Mouse (Mus musculus): ENCODE measurements around the gene Dcaf12. TPM values are rescaled to one million over a fixed set of nuclear protein-coding genes. Genes with fewer than 3 reads are reported as not detected.

The Dcaf12 gene
- polyA plus RNA-seq, 1 experiment from 2014 or later: 82.6 TPM

DNA sequence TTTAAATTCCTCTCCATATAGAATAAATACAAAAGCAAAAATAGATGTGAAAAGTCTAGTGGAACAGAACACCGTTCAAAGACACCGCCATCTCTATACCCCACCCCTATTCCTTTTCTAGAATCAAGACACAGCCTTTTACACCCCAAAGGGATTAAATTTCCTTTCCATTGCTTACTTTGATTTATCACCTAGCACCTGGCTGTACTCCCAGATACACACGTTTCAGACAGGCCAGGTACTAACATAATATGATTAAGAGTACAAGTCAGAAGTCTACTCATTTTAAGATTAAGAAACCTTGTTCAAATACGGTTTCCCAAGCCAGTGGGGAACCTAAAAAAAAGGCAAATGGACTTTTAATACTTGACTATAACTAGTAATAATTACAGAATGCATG lies 48.3 kb downstream of the Dcaf12 start:
- Histone ChIP-seq H3K4me3 (no peak overlapping the region), H3K4me2 (no peak overlapping the region)
- 89% methylated on average over 4 of the region's 4 CpGs for WGBS

DNA sequence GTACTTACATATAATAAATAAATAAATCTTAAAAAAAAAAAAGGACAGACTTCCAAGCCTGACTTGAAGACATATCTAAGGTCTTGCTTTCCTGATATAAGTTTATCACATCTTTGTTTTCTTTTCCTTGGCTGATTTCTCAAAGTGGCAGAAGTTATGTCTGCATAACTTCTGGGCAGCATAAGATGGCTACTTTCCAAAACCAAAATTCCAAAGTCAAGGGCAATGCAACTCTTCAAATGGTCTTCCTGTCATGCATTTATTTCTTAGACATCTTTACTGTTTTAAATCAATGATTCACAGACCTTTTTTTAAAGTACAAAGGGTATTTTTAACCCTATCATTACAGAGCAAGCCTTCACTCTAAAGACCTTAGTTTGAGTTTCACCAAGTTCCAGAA lies 54.0 kb downstream of the Dcaf12 start:
- H3K36me3 ChIP-seq: peaks cover 10% of the 10 kb centered on the region
- H3K9me3 ChIP-seq: no peaks in the 10 kb centered on the region
- ATAC-seq (ENCODE audit: low FRiP score): no peak
- H3K27ac ChIP-seq: no peak overlapping the region
- H3K9ac ChIP-seq: no peak overlapping the region
- H3K4me2 ChIP-seq: no peak overlapping the region
- no peaks in the 10 kb centered on the region for H3K27me3 ChIP-seq
- H3K4me1 ChIP-seq (replicated peaks): no peaks in the 10 kb centered on the region
- no peak overlapping the region for H3K4me3 ChIP-seq

More for the DNA sequence above, 48.3 kb downstream of the Dcaf12 start:
- Histone ChIP-seq H3K9me3 (no peaks in the 10 kb centered on the region), H3K4me1 (replicated peaks) (no peaks in the 10 kb centered on the region), H3K27me3 (no peaks in the 10 kb centered on the region), H3K27ac (no peak overlapping the region), H3K36me3 (peaks cover 27% of the 10 kb centered on the region), H3K9ac (no peak overlapping the region)
- no peak for ATAC-seq (ENCODE audit: low FRiP score)

DNA sequence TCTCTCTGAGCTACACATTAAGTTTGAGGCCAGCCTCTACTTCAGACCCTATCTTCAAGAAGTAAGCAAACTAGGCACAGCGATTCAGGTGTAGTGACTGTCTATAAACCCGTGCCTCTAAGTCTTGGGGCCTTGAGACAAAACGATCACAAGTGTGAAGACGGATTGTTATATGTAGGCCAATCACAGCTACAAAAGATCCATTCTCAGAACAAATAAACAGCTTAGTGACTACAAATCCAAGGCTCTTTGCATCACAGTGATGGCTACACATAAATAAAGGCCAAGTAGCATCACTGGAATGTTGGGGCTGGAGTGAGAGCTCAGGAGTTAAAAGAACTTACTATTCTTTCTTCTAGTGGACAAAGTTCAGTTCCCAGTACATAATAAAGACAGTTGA lies 55.7 kb downstream of the Dcaf12 start:
- ATAC-seq (ENCODE audit: low FRiP score): no peak
- H3K4me3 ChIP-seq: no peak overlapping the region
- WGBS: 92% methylated on average over 4 of the region's 4 CpGs
- H3K27ac ChIP-seq: no peak overlapping the region
- peaks cover 8% of the 10 kb centered on the region for H3K36me3 ChIP-seq
- H3K9me3 ChIP-seq: no peaks in the 10 kb centered on the region
- no peak overlapping the region for H3K4me2 ChIP-seq
- H3K27me3 ChIP-seq: no peaks in the 10 kb centered on the region
- H3K9ac ChIP-seq: no peak overlapping the region
- no peaks in the 10 kb centered on the region for H3K4me1 ChIP-seq (replicated peaks)

DNA sequence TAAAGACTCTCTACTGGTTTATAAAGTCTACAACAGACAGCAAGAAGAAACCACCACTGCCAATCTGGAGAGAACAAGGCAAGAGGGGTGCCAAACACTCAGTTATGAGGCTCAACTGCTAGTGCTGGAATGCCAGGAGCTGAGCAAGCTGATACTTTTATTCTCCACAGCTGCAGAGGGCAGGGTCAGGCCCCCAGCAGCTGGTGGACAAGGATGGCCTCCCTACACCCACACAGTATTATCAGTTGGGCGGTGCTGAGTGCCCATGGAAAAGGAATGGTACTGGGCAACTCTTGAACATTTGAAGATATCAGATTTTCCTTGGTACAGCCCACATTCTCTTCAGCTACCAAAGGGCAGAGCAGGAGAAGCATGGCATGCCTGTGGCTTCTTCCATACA lies 56.9 kb downstream of the Dcaf12 start:
- Histone ChIP-seq H3K9me3 (no peaks in the 10 kb centered on the region), H3K27me3 (no peaks in the 10 kb centered on the region), H3K27ac (no peak overlapping the region), H3K4me2 (no peak overlapping the region), H3K9ac (no peak overlapping the region), H3K4me3 (no peak overlapping the region), H3K4me1 (replicated peaks) (no peaks in the 10 kb centered on the region), H3K36me3 (peaks cover 6% of the 10 kb centered on the region)
- 96% methylated on average over 1 of the region's 1 CpGs for WGBS
- no peak for ATAC-seq (ENCODE audit: low FRiP score)

DNA sequence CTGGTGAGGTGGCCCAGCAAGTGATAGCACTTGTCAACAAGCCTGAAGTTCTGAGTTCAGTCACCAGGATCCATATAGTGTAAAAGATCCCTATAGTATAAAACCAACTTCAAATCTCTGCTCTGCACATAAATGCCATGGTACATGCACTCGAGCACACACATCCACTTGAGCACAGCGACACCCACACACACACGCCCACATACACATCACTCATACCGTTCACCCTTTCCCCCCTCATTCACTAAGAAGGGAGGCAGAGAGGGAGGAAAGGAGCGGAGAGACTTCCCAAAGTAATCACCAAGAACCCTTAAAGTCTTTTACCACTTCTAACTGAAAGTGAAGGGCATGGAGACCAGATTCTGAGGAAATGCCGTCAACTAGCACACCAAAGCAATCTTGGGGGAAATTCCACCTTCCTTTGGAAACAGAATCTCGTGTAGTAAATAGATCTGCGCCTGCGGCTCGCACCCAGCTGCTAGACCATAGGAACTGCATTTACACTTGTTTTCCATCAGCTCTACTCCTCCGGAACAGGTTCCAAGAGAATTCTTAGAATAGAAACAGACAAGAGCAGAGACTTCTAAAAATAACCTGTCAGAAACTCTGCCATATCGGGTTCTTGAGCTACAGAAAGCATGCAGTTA lies 59.0 kb downstream of the Dcaf12 start:
- Histone ChIP-seq H3K9ac (no peak overlapping the region), H3K36me3 (no peaks in the 10 kb centered on the region; the same call in 1 of the 2 replicates), H3K4me2 (no peak overlapping the region), H3K27me3 (no peaks in the 10 kb centered on the region), H3K4me3 (no peak overlapping the region), H3K9me3 (no peaks in the 10 kb centered on the region), H3K27ac (no peak overlapping the region), H3K4me1 (replicated peaks) (no peaks in the 10 kb centered on the region)
- no peak for ATAC-seq (ENCODE audit: low FRiP score)
- WGBS: 93% methylated on average over 12 of the region's 12 CpGs

DNA sequence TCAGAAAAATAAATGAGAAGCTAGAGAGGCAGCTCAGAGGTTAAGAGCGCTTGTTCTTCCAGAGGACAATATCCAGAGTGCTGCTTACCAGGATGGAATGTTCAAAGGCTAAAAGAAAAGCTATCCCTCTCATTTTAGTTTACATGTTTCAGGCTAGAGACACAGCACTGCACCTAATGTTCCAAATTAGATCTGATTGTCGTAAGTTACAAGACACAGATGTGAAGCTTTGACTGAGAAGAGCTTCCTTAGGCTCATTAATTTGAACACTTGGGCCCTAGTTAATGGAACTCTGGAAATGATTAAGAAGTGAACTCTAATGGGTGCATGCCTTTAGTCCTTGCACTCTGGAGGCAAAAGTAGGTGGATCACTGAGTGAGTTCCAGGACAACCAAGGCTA lies 60.9 kb downstream of the Dcaf12 start:
- 96% methylated on average over 2 of the region's 2 CpGs for WGBS
- no peaks in the 10 kb centered on the region for H3K9me3 ChIP-seq
- H3K27me3 ChIP-seq: no peaks in the 10 kb centered on the region
- no peak overlapping the region for H3K4me2 ChIP-seq
- H3K4me3 ChIP-seq: no peak overlapping the region
- no peak overlapping the region for H3K27ac ChIP-seq
- peaks cover 8% of the 10 kb centered on the region for H3K36me3 ChIP-seq
- no peak overlapping the region for H3K9ac ChIP-seq
- no peaks in the 10 kb centered on the region for H3K4me1 ChIP-seq (replicated peaks)
- no peak for ATAC-seq (ENCODE audit: low FRiP score)

DNA sequence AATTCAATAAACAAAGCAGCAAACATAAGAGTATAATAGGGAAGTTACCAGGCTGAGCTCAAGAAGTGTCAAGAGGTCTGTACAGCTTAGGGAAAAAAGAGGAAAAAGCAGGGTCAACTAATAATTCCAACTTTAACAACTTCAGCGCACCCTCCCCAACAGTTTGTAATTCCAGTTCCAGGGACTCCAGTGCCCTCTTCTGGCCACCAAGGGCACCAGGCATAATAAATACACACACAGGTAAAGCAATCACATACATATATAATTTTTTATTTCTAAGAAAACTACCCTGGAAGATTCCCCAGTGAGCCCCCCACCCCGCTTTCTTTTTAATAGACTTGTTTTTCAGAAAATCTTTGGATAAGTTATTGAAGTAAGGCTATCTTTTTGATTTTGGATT lies 69.3 kb downstream of the Dcaf12 start:
- Histone ChIP-seq H3K27me3 (no peaks in the 10 kb centered on the region), H3K27ac (no peak overlapping the region), H3K4me3 (no peak overlapping the region), H3K4me2 (no peak overlapping the region), H3K4me1 (replicated peaks) (no peaks in the 10 kb centered on the region), H3K36me3 (peaks cover 27% of the 10 kb centered on the region), H3K9ac (no peak overlapping the region), H3K9me3 (no peaks in the 10 kb centered on the region)
- 95% methylated on average over 2 of the region's 2 CpGs for WGBS
- no peak for ATAC-seq (ENCODE audit: low FRiP score)

Other genes starting within 250 kb of the Dcaf12 start
- gene Aqp3, start 216.7 kb downstream of the Dcaf12 start, polyA plus RNA-seq (2015; fragmentation: Nextera tagmentation; extraction: Ambion mirVana): 0.18 TPM in 1 of 2 replicates, not detected in the other
- 31.0 and 32.5 TPM in 2 replicates for gene Nol6, start 190.4 kb downstream of the Dcaf12 start, polyA plus RNA-seq (2015; fragmentation: Nextera tagmentation; extraction: Ambion mirVana)
- gene Ube2r2, start 179.1 kb downstream of the Dcaf12 start, polyA plus RNA-seq (2015; fragmentation: Nextera tagmentation; extraction: Ambion mirVana): 71.3 and 79.8 TPM in 2 replicates
- gene Ubap2, start 39.7 kb downstream of the Dcaf12 start, polyA plus RNA-seq (2015; fragmentation: Nextera tagmentation; extraction: Ambion mirVana): 51.1 and 53.1 TPM in 2 replicates
- 70.4 and 71.8 TPM in 2 replicates for gene Ubap1, start 34.1 kb upstream of the Dcaf12 start, polyA plus RNA-seq (2015; fragmentation: Nextera tagmentation; extraction: Ambion mirVana)
- gene Kif24, start 150.0 kb upstream of the Dcaf12 start, polyA plus RNA-seq (2015; fragmentation: Nextera tagmentation; extraction: Ambion mirVana): 4.6 and 5.1 TPM in 2 replicates
- 58.0 and 60.4 TPM in 2 replicates for gene Nudt2, start 150.3 kb upstream of the Dcaf12 start, polyA plus RNA-seq (2015; fragmentation: Nextera tagmentation; extraction: Ambion mirVana)
- 7.0 TPM in 2 replicates for gene AI464131, start 188.2 kb upstream of the Dcaf12 start, polyA plus RNA-seq (2015; fragmentation: Nextera tagmentation; extraction: Ambion mirVana)
- gene 1110017D15Rik, start 202.4 kb upstream of the Dcaf12 start, polyA plus RNA-seq (2015; fragmentation: Nextera tagmentation; extraction: Ambion mirVana): 9.8 and 17.9 TPM in 2 replicates